Mouse (Mus musculus): ENCODE results near the gene Kcna10. TPM values are rescaled to one million over a fixed set of nuclear protein-coding genes. Genes with fewer than 3 reads are reported as not detected.
A peak's percentile ranks its signal among the peaks of the same experiment; 100 is the strongest.

The Kcna10 gene
- polyA plus RNA-seq, 1 experiment, result not detected

GRCm38 (mm10) chr3:107204413-107204812 is 21.6 kb downstream of the Kcna10 start:
- no peaks in the 10 kb centered on the region for H3K36me3 ChIP-seq (ENCODE audit: control insufficient read depth, insufficient read depth)
- H3K4me3 ChIP-seq (ENCODE audit: insufficient read depth, poor library complexity, severe bottlenecking), result no peak overlapping the region
- H3K27me3 ChIP-seq (ENCODE audit: control insufficient read depth, insufficient read depth, insufficient read length), result peaks cover 15% of the 10 kb centered on the region
- no peaks in the 10 kb centered on the region for H3K79me2 ChIP-seq (ENCODE audit: control insufficient read depth, insufficient read depth)
- H3ac ChIP-seq (ENCODE audit: control insufficient read depth, insufficient read length, low read depth), result no peak overlapping the region
- TF ChIP-seq MAX (IDR thresholded peaks at IDR 0.05) (no peak), CTCF (IDR thresholded peaks at IDR 0.05; ENCODE audit: control insufficient read depth, insufficient read depth, insufficient read length) (no peak), CEBPB (IDR thresholded peaks at IDR 0.05; ENCODE audit: low read depth) (no peak), FOSL1 (IDR thresholded peaks at IDR 0.05; ENCODE audit: insufficient read depth, low read length, poor library complexity, severe bottlenecking) (no peak), MYOG (IDR thresholded peaks at IDR 0.05; ENCODE audit: control insufficient read depth, extremely low read depth, insufficient read length) (no peak), USF1 (IDR thresholded peaks at IDR 0.05; ENCODE audit: low read depth) (no peak), MYOD1 (IDR thresholded peaks at IDR 0.05; ENCODE audit: control insufficient read depth, insufficient read length, low read depth) (no peak)
- H3K79me3 ChIP-seq (ENCODE audit: low read depth), result no peaks in the 10 kb centered on the region

- H3K4me3 ChIP-seq (ENCODE audit: insufficient read depth, poor library complexity, severe bottlenecking), result no peak overlapping the region
- H3K79me2 ChIP-seq (ENCODE audit: control insufficient read depth, insufficient read depth), result no peaks in the 10 kb centered on the region
- no peak overlapping the region for H3ac ChIP-seq (ENCODE audit: control insufficient read depth, insufficient read length, low read depth)
- H3K36me3 ChIP-seq (ENCODE audit: control insufficient read depth, insufficient read depth), result no peaks in the 10 kb centered on the region
- no peak for TF ChIP-seq CEBPB (IDR thresholded peaks at IDR 0.05; ENCODE audit: low read depth)
- TF ChIP-seq MAX (IDR thresholded peaks at IDR 0.05), result no peak
- no peaks in the 10 kb centered on the region for H3K79me3 ChIP-seq (ENCODE audit: low read depth)
- peaks cover 7% of the 10 kb centered on the region for H3K27me3 ChIP-seq (ENCODE audit: control insufficient read depth, insufficient read depth, insufficient read length)
These were observed 22.3 kb downstream of the Kcna10 start for GRCm38 (mm10) chr3:107205170-107205569.

- TF ChIP-seq CTCF (IDR thresholded peaks at IDR 0.05; ENCODE audit: control insufficient read depth, insufficient read depth, insufficient read length) (peak; percentile 69), MYOD1 (IDR thresholded peaks at IDR 0.05; ENCODE audit: control insufficient read depth, insufficient read length, low read depth) (no peak)
- no peaks in the 10 kb centered on the region for H3K79me3 ChIP-seq (ENCODE audit: low read depth)
- H3ac ChIP-seq (ENCODE audit: control insufficient read depth, insufficient read length, low read depth), result no peak overlapping the region
- no peaks in the 10 kb centered on the region for H3K36me3 ChIP-seq (ENCODE audit: control insufficient read depth, insufficient read depth)
- no peak overlapping the region for H3K4me3 ChIP-seq (ENCODE audit: insufficient read depth, poor library complexity, severe bottlenecking)
- H3K79me2 ChIP-seq (ENCODE audit: control insufficient read depth, insufficient read depth), result no peaks in the 10 kb centered on the region
- H3K27me3 ChIP-seq (ENCODE audit: control insufficient read depth, insufficient read depth, insufficient read length), result peaks cover 7% of the 10 kb centered on the region
These were observed 23.1 kb downstream of the Kcna10 start for GRCm38 (mm10) chr3:107205994-107206393.

GRCm38 (mm10) chr3:107206490-107207150 is 23.8 kb downstream of the Kcna10 start:
- Histone ChIP-seq H3K27me3 (ENCODE audit: control insufficient read depth, insufficient read depth, insufficient read length) (peaks cover 3% of the 10 kb centered on the region), H3K4me3 (ENCODE audit: insufficient read depth, poor library complexity, severe bottlenecking) (no peak overlapping the region), H3K79me2 (ENCODE audit: control insufficient read depth, insufficient read depth) (no peaks in the 10 kb centered on the region), H3K36me3 (ENCODE audit: control insufficient read depth, insufficient read depth) (no peaks in the 10 kb centered on the region), H3K79me3 (ENCODE audit: low read depth) (no peaks in the 10 kb centered on the region), H3ac (ENCODE audit: control insufficient read depth, insufficient read length, low read depth) (no peak overlapping the region)
- TF ChIP-seq MAX (IDR thresholded peaks at IDR 0.05), result no peak
- no peak for TF ChIP-seq USF1 (IDR thresholded peaks at IDR 0.05; ENCODE audit: low read depth)
- TF ChIP-seq MYOD1 (IDR thresholded peaks at IDR 0.05; ENCODE audit: control insufficient read depth, insufficient read length, low read depth), result no peak
- no peak for TF ChIP-seq FOSL1 (IDR thresholded peaks at IDR 0.05; ENCODE audit: insufficient read depth, low read length, poor library complexity, severe bottlenecking)
- no peak for TF ChIP-seq CTCF (IDR thresholded peaks at IDR 0.05; ENCODE audit: control insufficient read depth, insufficient read depth, insufficient read length)
- TF ChIP-seq CEBPB (IDR thresholded peaks at IDR 0.05; ENCODE audit: low read depth), result no peak
- TF ChIP-seq MYOG (IDR thresholded peaks at IDR 0.05; ENCODE audit: control insufficient read depth, extremely low read depth, insufficient read length), result no peak

GRCm38 (mm10) chr3:107207625-107208253 is 24.9 kb downstream of the Kcna10 start:
- TF ChIP-seq FOSL1 (IDR thresholded peaks at IDR 0.05; ENCODE audit: insufficient read depth, low read length, poor library complexity, severe bottlenecking) (no peak), MYOD1 (IDR thresholded peaks at IDR 0.05; ENCODE audit: control insufficient read depth, insufficient read length, low read depth) (no peak), CTCF (IDR thresholded peaks at IDR 0.05; ENCODE audit: control insufficient read depth, insufficient read depth, insufficient read length) (no peak), CEBPB (IDR thresholded peaks at IDR 0.05; ENCODE audit: low read depth) (no peak), USF1 (IDR thresholded peaks at IDR 0.05; ENCODE audit: low read depth) (no peak), MAX (IDR thresholded peaks at IDR 0.05) (no peak), MYOG (IDR thresholded peaks at IDR 0.05; ENCODE audit: control insufficient read depth, extremely low read depth, insufficient read length) (no peak)
- no peak overlapping the region for H3ac ChIP-seq (ENCODE audit: control insufficient read depth, insufficient read length, low read depth)
- no peak overlapping the region for H3K4me3 ChIP-seq (ENCODE audit: insufficient read depth, poor library complexity, severe bottlenecking)
- no peaks in the 10 kb centered on the region for H3K36me3 ChIP-seq (ENCODE audit: control insufficient read depth, insufficient read depth)
- H3K79me3 ChIP-seq (ENCODE audit: low read depth), result no peaks in the 10 kb centered on the region
- H3K79me2 ChIP-seq (ENCODE audit: control insufficient read depth, insufficient read depth), result no peaks in the 10 kb centered on the region
- peaks cover 3% of the 10 kb centered on the region for H3K27me3 ChIP-seq (ENCODE audit: control insufficient read depth, insufficient read depth, insufficient read length)

GRCm38 (mm10) chr3:107214606-107215005 is 31.8 kb downstream of the Kcna10 start:
- no peaks in the 10 kb centered on the region for H3K79me3 ChIP-seq (ENCODE audit: low read depth)
- no peak overlapping the region for H3K4me3 ChIP-seq (ENCODE audit: insufficient read depth, poor library complexity, severe bottlenecking)
- H3K27me3 ChIP-seq (ENCODE audit: control insufficient read depth, insufficient read depth, insufficient read length), result peaks cover 34% of the 10 kb centered on the region
- no peaks in the 10 kb centered on the region for H3K79me2 ChIP-seq (ENCODE audit: control insufficient read depth, insufficient read depth)
- H3ac ChIP-seq (ENCODE audit: control insufficient read depth, insufficient read length, low read depth), result no peak overlapping the region
- TF ChIP-seq FOSL1 (IDR thresholded peaks at IDR 0.05; ENCODE audit: insufficient read depth, low read length, poor library complexity, severe bottlenecking) (no peak), MAX (IDR thresholded peaks at IDR 0.05) (no peak), MYOG (IDR thresholded peaks at IDR 0.05; ENCODE audit: control insufficient read depth, extremely low read depth, insufficient read length) (no peak), CEBPB (IDR thresholded peaks at IDR 0.05; ENCODE audit: low read depth) (no peak), USF1 (IDR thresholded peaks at IDR 0.05; ENCODE audit: low read depth) (no peak), CTCF (IDR thresholded peaks at IDR 0.05; ENCODE audit: control insufficient read depth, insufficient read depth, insufficient read length) (no peak), MYOD1 (IDR thresholded peaks at IDR 0.05; ENCODE audit: control insufficient read depth, insufficient read length, low read depth) (no peak)
- no peaks in the 10 kb centered on the region for H3K36me3 ChIP-seq (ENCODE audit: control insufficient read depth, insufficient read depth)
